Mouse (Mus musculus) midbrain, embryonic 12.5 days (tissue): ENCODE data around the gene Sco1. TPM values are rescaled to one million over a fixed set of nuclear protein-coding genes. Genes with fewer than 3 reads are reported as not detected.

Source experiments
- ATAC-seq: fragments of 200-750 bp; cut with Nextera tagmentation; 2 replicates; pipeline ENCODE4 v1.8.0; 2017; ENCODE audit warnings: low read depth, moderate TSS enrichment, moderate library complexity; ENCODE audit not compliant: low FRiP score
- H3K27ac ChIP-seq: fragments of 300-500 bp; sonication (generic); replicated peaks from 2 replicates; pipeline ENCODE4 v1.5.1; 2016; ENCODE audit warnings: mild to moderate bottlenecking
- H3K27me3 ChIP-seq: fragments of 300-500 bp; sonication (generic); 2 replicates; pipeline ENCODE4 v1.6.1; 2016; ENCODE audit warnings: mild to moderate bottlenecking
- H3K36me3 ChIP-seq: fragments of 300-500 bp; sonication (generic); 2 replicates; pipeline ENCODE4 v1.6.1; 2016
- H3K4me1 ChIP-seq: fragments of 300-500 bp; sonication (generic); 2 replicates; pipeline ENCODE4 v1.6.1; 2016
- H3K4me2 ChIP-seq: fragments of 300-500 bp; sonication (generic); replicated peaks from 2 replicates; pipeline ENCODE4 v1.6.1; 2016; ENCODE audit warnings: mild to moderate bottlenecking, moderate library complexity
- H3K4me3 ChIP-seq: fragments of 300-500 bp; sonication (generic); 2 replicates; pipeline ENCODE4 v1.5.1; 2016; ENCODE audit warnings: mild to moderate bottlenecking
- H3K9ac ChIP-seq: fragments of 300-500 bp; sonication (generic); replicated peaks from 2 replicates; pipeline ENCODE4 v1.6.1; 2016; ENCODE audit warnings: mild to moderate bottlenecking, moderate library complexity
- H3K9me3 ChIP-seq: fragments of 300-500 bp; sonication (generic); 2 replicates; pipeline ENCODE4 v1.6.1; 2016; ENCODE audit warnings: mild to moderate bottlenecking
- WGBS: fragments of 180-500 bp; shearing (Covaris S2); methylation state at CpG from one replicate; pipeline ENCODE4 v1.1.7; 2016; 5-methylcytosine and 5-hydroxymethylcytosine counted together
- polyA plus RNA-seq: library from polyadenylated mRNA; unstranded; fragments of >200 nt; fragmentation: Nextera tagmentation; extraction: Ambion mirVana; gene quantifications from 2 replicates; pipeline ENCODE4 v1.2.1, GENCODE M21; 2016

Sco1 gene
- polyA plus RNA-seq, 1 experiment from 2014 or later: 19.8 TPM

DNA sequence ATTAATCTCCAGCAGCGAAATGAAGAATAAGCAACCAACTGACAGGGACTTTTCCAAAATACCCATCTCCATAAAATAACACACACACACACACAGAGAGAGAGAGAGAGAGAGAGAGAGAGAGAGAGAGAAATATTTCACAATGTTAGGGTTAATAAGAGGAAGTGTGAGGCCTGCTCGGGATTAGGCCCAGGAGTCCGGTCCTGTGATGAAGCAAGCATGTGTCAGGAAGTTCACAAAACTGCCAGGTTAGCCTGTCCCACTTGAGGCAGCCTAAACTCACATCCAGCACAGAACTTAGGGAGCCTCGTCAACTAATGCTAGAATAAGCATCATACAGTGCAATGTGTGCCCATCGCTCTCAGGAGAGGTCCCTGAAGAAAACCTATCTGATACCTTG lies 5.3 kb upstream of the Sco1 start:
- no peak for ATAC-seq
- no peak overlapping the region for H3K4me3 ChIP-seq
- H3K36me3 ChIP-seq: peaks cover 10% of the 10 kb centered on the region
- no peak overlapping the region for H3K4me2 ChIP-seq
- H3K4me1 ChIP-seq: peaks cover 6% of the 10 kb centered on the region
- H3K27ac ChIP-seq: no peak overlapping the region
- 89% methylated on average over 5 of the region's 5 CpGs for WGBS
- no peaks in the 10 kb centered on the region for H3K9me3 ChIP-seq
- no peaks in the 10 kb centered on the region for H3K27me3 ChIP-seq
- no peak overlapping the region for H3K9ac ChIP-seq

DNA sequence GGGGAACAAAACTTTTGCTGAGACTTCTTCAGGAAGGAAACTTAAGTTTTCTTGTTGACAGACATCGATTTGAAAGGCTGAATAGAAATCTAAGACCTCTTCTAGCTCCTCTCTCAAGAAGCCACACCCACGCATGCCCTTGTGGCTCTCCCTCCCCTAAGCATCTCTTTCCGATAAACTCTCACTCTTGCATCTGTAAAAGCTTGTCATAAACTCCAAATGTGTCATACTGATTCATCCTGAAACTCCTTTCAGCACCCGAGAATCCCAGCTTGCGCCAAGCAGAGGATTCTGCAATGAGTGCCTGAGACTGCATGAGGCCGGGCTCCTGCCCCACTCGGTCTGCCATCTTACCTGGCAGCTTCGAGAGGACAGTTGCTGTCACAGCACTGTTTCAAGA lies 4.0 kb upstream of the Sco1 start:
- Histone ChIP-seq H3K9me3 (no peaks in the 10 kb centered on the region), H3K27me3 (no peaks in the 10 kb centered on the region), H3K4me3 (no peak overlapping the region), H3K36me3 (peaks cover 7% of the 10 kb centered on the region), H3K4me1 (peaks cover 10% of the 10 kb centered on the region), H3K9ac (no peak overlapping the region), H3K27ac (no peak overlapping the region), H3K4me2 (no peak overlapping the region)
- 92% methylated on average over 8 of the region's 8 CpGs for WGBS
- no peak for ATAC-seq

DNA sequence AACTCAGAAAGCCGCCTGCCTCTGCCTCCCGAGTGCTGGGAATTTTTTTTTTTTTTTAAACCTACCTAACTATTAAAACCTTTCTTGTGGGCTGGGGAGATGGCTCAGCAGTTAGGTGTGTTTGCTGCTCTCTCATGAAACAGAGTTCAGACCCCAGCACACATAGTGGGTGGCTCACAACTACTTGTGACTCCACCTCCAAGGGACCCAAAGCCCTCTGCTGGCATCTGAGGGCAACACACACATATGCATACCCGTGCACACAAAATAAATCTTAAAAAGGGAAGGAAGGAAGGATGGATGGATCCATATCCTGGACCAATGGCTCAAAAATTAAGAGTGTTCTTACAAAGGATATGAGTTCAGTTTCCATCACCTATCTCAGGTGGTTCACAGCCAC lies 3.2 kb upstream of the Sco1 start:
- Histone ChIP-seq H3K36me3 (peaks cover 7% of the 10 kb centered on the region), H3K4me3 (no peak overlapping the region), H3K27me3 (no peaks in the 10 kb centered on the region), H3K27ac (no peak overlapping the region), H3K9me3 (no peaks in the 10 kb centered on the region), H3K9ac (no peak overlapping the region), H3K4me2 (no peak overlapping the region), H3K4me1 (peaks cover 17% of the 10 kb centered on the region)
- ATAC-seq: no peak
- 86% methylated on average over 3 of the region's 3 CpGs for whole genome bisulfite sequencing

DNA sequence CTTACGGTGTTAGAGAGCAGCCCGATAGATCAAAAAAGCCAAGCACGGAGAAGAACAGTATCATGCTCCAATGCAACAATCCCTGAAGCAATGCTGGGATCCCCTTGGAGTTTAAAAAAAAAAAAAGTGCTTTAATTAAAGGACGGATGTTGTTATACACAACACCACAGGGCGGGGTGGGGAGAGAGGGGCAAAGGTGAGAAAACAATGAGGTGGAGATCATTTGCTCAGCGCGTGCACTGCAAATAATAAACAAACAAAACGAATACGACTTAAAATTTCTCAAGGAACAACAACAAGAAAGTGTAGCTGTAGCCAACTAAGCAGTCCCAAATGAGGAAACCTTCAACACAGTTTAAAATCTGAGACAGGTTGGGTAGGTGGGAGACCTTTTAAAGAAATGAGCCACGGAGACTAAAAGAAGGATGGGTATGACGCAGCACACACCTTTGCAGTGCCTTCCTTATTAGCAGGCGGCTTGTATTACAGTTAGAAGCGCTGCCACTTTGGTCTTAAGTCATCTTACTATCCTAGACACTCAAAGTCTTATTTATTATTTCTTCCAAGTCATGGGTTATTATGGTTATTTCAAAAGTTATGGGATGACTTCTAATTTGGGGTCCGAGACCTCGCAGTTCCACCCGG lies 672 bp upstream of the Sco1 start:
- peak overlapping the region; percentile 78 for H3K27ac ChIP-seq
- peaks cover 19% of the 10 kb centered on the region for H3K36me3 ChIP-seq
- 10% methylated on average over 16 of the region's 16 CpGs for WGBS
- peaks cover 17% of the 10 kb centered on the region for H3K4me1 ChIP-seq
- H3K9me3 ChIP-seq: no peaks in the 10 kb centered on the region
- H3K9ac ChIP-seq: peak overlapping the region; percentile 86
- no peaks in the 10 kb centered on the region for H3K27me3 ChIP-seq
- peak; percentile 50; the same call in 1 of the 2 replicates for ATAC-seq
- peak overlapping the region; percentile 78 for H3K4me2 ChIP-seq
- peak overlapping the region; percentile 97 for H3K4me3 ChIP-seq

DNA sequence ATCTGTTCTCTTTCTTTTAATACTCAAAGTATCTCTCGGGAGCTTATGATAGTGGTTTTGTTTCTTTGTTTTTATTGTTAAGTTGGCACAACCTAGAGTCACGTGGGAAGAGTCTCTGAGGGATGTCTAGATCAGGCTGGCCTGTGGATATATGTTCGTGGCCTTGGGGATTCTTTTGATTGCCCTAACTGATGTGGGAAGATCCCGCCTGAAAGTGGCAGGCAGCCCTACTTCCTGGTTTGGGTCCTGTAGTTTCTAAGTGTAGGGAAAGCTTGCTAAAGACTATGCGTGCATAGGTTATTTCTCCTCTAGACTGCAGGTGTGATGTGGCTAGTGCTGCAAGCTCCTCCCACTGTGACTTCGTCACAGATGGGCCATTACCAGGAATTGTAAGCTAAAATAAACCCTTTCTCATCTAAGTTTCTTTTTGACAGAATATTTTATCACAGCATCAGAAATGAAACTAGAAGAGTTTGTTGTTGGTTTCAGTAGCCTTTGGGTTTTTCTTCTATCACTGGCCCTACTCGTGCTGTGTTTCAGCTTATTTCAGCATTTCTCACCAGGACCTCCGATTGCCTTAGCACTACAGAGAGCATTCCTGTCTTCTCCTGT lies 2.4 kb downstream of the Sco1 start:
- Histone ChIP-seq H3K4me3 (no peak overlapping the region), H3K27ac (no peak overlapping the region), H3K4me2 (no peak overlapping the region), H3K9ac (no peak overlapping the region), H3K36me3 (peaks cover 48% of the 10 kb centered on the region), H3K9me3 (no peaks in the 10 kb centered on the region), H3K4me1 (peaks cover 17% of the 10 kb centered on the region), H3K27me3 (no peaks in the 10 kb centered on the region)
- ATAC-seq: no peak
- 94% methylated on average over 8 of the region's 8 CpGs for WGBS

DNA sequence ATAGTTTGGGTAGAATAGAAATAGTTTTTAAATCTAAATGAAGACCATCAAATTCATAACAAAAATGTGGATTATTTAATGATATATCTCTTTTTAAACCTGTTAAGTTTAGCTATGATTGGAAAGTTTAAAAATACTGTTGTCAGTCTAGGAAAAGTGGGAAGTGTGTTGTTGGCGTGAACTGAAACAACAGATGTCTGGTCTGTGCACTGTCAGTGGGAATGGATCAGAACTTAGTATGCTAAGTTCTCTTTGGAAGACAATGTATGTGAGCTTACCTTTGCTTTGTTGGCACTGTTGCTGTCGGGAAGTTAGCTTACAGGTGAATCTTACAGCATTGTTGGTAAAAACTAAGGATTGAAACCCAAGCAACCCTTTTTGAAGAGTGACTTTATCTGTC lies 8.8 kb downstream of the Sco1 start:
- Histone ChIP-seq H3K4me1 (no peaks in the 10 kb centered on the region), H3K4me3 (no peak overlapping the region), H3K36me3 (peaks cover 90% of the 10 kb centered on the region), H3K9ac (no peak overlapping the region), H3K4me2 (no peak overlapping the region), H3K27ac (no peak overlapping the region), H3K27me3 (no peaks in the 10 kb centered on the region), H3K9me3 (no peaks in the 10 kb centered on the region)
- ATAC-seq: no peak
- 93% methylated on average over 2 of the region's 2 CpGs for WGBS

DNA sequence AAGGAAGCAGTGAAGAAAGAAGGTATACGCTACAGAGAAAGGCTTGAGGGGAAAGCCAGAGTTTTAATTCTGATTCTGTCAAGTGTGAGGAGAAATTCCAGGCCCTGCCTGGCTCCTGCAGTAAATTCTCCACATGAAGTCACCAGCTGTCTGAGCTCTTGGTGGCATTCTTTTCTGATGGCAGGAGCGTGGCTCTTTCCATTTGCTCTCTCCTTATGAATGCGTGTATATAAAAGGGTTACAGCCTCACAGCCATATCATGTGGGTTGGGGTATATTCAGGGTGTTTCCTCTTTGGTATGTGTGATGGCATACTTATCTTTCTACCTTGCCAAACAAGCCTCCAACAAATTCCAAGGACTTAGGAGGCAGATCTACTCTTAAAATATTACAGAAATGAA lies 10.3 kb downstream of the Sco1 start:
- 94% methylated on average over 3 of the region's 3 CpGs for WGBS
- Histone ChIP-seq H3K4me1 (no peaks in the 10 kb centered on the region), H3K36me3 (peaks cover 80% of the 10 kb centered on the region), H3K9ac (no peak overlapping the region), H3K9me3 (no peaks in the 10 kb centered on the region), H3K27ac (no peak overlapping the region), H3K27me3 (no peaks in the 10 kb centered on the region), H3K4me2 (no peak overlapping the region), H3K4me3 (no peak overlapping the region)
- no peak for ATAC-seq

DNA sequence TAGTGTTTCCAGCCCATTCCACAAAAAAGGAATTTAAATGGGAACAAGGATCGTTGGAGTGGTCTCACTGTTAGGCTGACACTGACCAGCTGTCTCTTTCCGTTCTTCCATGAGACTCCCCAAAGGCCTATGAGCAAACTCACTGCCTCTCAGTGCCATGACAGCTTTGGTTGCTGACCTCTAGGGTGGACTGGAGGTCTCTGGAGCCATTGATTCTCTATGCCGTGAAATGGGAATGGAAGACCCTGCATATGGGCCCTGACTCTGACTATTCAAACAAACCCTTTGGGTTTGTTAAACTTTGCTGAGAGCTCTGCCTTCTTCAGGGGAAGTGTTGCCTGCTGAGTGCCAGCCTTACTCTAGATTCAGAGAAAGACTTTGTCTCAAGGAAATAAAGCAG lies 15.3 kb downstream of the Sco1 start:
- 90% methylated on average over 3 of the region's 3 CpGs for WGBS
- no peak for ATAC-seq
- H3K27me3 ChIP-seq: no peaks in the 10 kb centered on the region
- peaks cover 35% of the 10 kb centered on the region for H3K36me3 ChIP-seq
- no peaks in the 10 kb centered on the region for H3K9me3 ChIP-seq
- no peak overlapping the region for H3K9ac ChIP-seq
- H3K27ac ChIP-seq: no peak overlapping the region
- H3K4me3 ChIP-seq: no peak overlapping the region
- no peak overlapping the region for H3K4me2 ChIP-seq
- H3K4me1 ChIP-seq: no peaks in the 10 kb centered on the region

DNA sequence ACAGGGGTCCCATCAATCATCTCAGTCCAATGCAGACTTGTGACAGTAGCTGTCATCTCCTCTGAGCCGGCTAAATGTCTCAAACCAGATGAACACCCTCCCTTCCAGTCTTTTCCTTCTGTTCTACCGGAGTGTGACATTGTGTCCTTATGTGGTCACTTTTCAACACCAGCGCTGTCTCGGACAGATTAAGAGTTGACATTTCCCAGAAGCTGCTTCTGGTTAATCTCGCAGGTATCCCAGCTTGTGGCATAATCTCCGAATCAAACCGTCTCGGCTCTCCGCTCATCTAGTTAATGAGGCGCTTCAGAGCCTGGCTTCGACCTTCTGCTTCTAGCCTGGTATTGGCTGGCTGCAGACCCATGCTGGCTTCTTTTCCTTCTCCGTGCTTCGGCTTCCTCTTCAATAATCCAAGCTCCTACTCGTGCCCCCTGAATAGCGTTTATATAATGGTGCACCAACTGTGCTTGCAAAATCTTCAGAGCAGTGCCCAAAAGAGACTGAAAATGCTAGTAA lies 20.2 kb downstream of the Sco1 start:
- Histone ChIP-seq H3K9ac (no peak overlapping the region), H3K36me3 (no peaks in the 10 kb centered on the region)
- 80% methylated on average over 15 of the region's 15 CpGs for WGBS

DNA sequence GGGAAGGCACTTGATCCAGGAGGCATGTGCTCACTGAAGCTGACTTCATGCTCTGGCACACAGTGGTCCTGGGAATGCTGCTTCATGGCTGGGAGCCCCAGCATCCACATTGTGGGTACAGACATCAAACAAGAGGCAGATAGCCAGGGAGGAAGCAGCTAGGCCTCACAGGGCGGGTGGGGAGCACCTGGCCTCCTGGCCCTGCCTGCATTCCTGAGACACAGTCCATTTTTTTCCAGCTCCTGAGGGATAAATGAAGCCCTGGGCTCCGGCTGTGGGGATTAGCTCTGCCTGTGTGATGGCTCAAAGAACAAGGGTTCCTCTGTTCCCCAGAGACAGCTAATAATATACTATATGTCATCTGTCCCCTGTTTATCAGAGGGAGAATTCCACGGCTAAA lies 22.6 kb downstream of the Sco1 start:
- no peak overlapping the region for H3K9ac ChIP-seq
- H3K4me1 ChIP-seq: peaks cover 7% of the 10 kb centered on the region; the same call in 1 of the 2 replicates
- no peak for ATAC-seq
- H3K27ac ChIP-seq: no peak overlapping the region
- H3K4me3 ChIP-seq: no peak overlapping the region
- 29% methylated on average over 3 of the region's 3 CpGs for WGBS
- H3K27me3 ChIP-seq: no peaks in the 10 kb centered on the region
- H3K4me2 ChIP-seq: no peak overlapping the region
- no peaks in the 10 kb centered on the region for H3K36me3 ChIP-seq
- no peaks in the 10 kb centered on the region for H3K9me3 ChIP-seq

More for the DNA sequence above, 20.2 kb downstream of the Sco1 start:
- Histone ChIP-seq H3K27ac (no peak overlapping the region), H3K27me3 (no peaks in the 10 kb centered on the region), H3K9me3 (no peaks in the 10 kb centered on the region), H3K4me3 (no peak overlapping the region), H3K4me1 (peaks cover 2% of the 10 kb centered on the region; the same call in 1 of the 2 replicates), H3K4me2 (no peak overlapping the region)
- ATAC-seq: no peak

DNA sequence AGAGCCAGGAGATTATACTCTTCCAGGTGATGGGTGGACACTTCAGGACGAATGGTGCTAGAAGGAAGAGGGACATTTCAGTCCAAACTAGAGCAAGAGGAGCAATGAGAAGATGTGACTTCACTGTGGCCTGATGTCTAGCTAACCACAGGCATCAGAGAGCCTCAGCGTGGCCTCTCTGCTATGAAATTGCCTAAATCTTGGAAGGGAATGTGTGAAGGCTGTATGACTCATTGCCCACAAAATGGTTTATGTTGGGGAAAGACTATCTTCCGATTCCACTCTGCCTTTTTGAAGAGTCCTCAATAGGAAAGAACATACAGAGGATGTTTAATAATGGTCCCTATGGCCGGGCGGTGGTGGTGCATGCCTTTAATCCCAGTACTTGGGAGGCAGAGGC lies 24.3 kb downstream of the Sco1 start:
- H3K36me3 ChIP-seq: no peaks in the 10 kb centered on the region
- peaks cover 6% of the 10 kb centered on the region; the same call in 1 of the 2 replicates for H3K27me3 ChIP-seq
- H3K27ac ChIP-seq: no peak overlapping the region
- peaks cover 18% of the 10 kb centered on the region; the same call in 1 of the 2 replicates for H3K4me1 ChIP-seq
- no peak for ATAC-seq
- no peak overlapping the region for H3K9ac ChIP-seq
- 89% methylated on average over 5 of the region's 5 CpGs for WGBS
- H3K4me3 ChIP-seq: no peak overlapping the region
- no peak overlapping the region for H3K4me2 ChIP-seq
- H3K9me3 ChIP-seq: no peaks in the 10 kb centered on the region

DNA sequence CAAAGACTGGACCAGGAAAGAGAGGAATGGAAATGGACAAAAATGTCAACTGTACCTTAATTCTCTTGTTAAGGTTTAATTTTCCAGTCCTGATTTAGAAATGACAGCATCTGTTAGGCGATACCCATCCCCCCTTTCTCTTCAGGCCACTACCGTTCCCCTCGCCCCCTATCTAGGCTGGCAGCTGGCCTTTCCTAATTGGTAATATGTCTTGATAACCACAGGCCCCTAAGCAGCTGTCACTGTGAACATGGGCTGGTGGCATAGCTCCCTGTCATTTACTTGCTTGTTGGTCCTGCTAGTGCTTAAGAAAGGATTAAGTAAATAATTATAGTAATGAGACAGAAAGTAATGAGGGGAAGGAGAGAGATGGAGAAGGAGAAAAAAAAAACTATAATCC lies 25.0 kb downstream of the Sco1 start:
- Histone ChIP-seq H3K36me3 (no peaks in the 10 kb centered on the region), H3K4me3 (no peak overlapping the region), H3K27ac (no peak overlapping the region), H3K4me1 (peaks cover 18% of the 10 kb centered on the region; the same call in 1 of the 2 replicates), H3K27me3 (peaks cover 11% of the 10 kb centered on the region; the same call in 1 of the 2 replicates), H3K9ac (no peak overlapping the region), H3K4me2 (no peak overlapping the region), H3K9me3 (no peaks in the 10 kb centered on the region)
- WGBS: 72% methylated on average over 3 of the region's 3 CpGs
- no peak for ATAC-seq
